Mouse (Mus musculus) brain, embryonic 14.5 days (tissue): Measurements from ENCODE around the gene Dcun1d2. TPM values are rescaled to one million over a fixed set of nuclear protein-coding genes. Genes with fewer than 3 reads are reported as not detected.

Experiments used
- DNase-seq: peaks from one replicate; pipeline ENCODE4 v3.0.0-alpha.2; 2011; ENCODE audit warnings: low read depth
- CTCF ChIP-seq: fragments of 200-500 bp; IDR thresholded peaks from 2 replicates; pipeline ENCODE4 v1.5.1; 2012; ENCODE audit warnings: inconsistent platforms, mild to moderate bottlenecking, moderate library complexity, borderline replicate concordance; ENCODE audit not compliant: insufficient read depth, insufficient read length; ENCODE audit errors: extremely low read depth
- POLR2A ChIP-seq: fragments of 200-500 bp; IDR thresholded peaks from 2 replicates; pipeline ENCODE4 v1.6.1; 2012; ENCODE audit warnings: mild to moderate bottlenecking, inconsistent platforms, borderline replicate concordance; ENCODE audit not compliant: poor library complexity, insufficient read depth, insufficient read length, severe bottlenecking; ENCODE audit errors: extremely low read depth
- polyA plus RNA-seq: library from polyadenylated mRNA; depleted of rRNA; stranded (reverse); fragments of >200 nt; gene quantifications from 2 replicates; pipeline ENCODE4 v1.2.3, GENCODE M21; 2012

Gene Dcun1d2
- polyA plus RNA-seq, 1 experiment: 42.6 TPM

DNA sequence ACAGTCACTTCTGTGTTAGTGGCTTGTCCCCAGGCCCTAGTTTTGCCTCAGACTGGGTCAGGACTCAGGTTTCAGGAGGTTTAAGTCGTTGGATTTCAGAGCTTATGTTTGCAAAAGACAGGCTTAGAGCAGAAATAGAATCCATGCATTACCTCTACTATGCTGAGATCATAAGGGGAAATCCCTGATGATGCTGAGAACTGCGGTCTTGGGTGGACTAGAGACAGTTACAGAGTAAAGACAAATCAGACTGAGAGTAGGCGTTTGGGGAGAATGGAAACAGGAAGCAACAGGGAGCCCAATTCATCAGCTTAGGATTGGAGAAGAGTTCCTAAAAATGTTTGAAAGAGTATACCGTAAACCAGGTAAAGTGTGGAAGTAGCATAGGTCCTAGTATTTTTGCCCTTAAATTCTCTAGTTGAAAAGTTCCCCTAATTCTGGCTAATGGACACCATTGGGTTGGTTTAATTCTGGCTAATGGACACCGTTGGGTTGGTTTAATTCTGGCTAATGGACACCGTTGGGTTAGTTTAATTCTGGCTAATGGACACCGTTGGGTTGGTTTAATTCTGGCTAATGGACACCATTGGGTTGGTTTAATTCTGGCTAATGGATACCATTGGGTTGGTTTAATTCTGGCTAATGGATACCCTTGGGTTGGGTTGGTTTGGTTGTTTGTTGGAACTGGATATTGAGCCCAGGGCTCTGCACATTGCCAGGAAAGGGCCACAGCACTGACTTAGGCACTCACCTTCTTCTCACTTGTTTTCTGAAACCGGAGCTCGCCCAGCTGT is 5.9 kb upstream of the Dcun1d2 start:
- TF ChIP-seq POLR2A (no peak), CTCF (no peak)
- no peak for DNase-seq

- TF ChIP-seq POLR2A (no peak), CTCF (peak; percentile 83)
- peak; percentile 81 for DNase-seq
Observed at GRCm38 (mm10) chr8:13292364-13292763, 4.4 kb upstream of the Dcun1d2 start.

- TF ChIP-seq CTCF: no peak
- no peak for TF ChIP-seq POLR2A
- DNase-seq: peak; percentile 8
Observed at GRCm38 (mm10) chr8:13288646-13289045, 715 bp upstream of the Dcun1d2 start.

- TF ChIP-seq POLR2A: no peak
- no peak for TF ChIP-seq CTCF
- peak; percentile 81 for DNase-seq
Observed at GRCm38 (mm10) chr8:13287304-13287691, 633 bp downstream of the Dcun1d2 start.

DNA sequence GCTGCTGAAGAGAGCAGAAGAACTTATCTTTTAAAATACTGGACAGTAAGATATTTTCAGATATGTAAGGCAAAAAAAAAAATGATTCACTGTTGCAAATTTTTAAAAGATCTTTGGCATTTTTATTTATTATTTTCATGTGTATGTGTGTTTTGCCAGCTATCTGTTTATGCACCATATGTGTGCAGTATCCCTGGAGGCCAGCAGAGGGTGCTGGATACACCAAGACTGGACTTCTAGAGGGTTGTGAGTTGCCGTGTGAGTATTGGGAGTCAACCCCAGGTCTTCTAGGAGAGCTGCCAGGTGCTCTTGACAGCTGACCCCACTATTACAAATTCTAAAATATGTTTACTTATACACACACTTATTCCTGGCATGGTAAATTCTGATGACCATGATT is 4.7 kb downstream of the Dcun1d2 start:
- no peak for DNase-seq
- TF ChIP-seq CTCF: peak; percentile 24; the same call in 1 of the 2 replicates
- TF ChIP-seq POLR2A: no peak

- TF ChIP-seq CTCF (no peak), POLR2A (no peak)
- no peak for DNase-seq
Observed at GRCm38 (mm10) chr8:13276941-13277447, 10.9 kb downstream of the Dcun1d2 start.

DNA sequence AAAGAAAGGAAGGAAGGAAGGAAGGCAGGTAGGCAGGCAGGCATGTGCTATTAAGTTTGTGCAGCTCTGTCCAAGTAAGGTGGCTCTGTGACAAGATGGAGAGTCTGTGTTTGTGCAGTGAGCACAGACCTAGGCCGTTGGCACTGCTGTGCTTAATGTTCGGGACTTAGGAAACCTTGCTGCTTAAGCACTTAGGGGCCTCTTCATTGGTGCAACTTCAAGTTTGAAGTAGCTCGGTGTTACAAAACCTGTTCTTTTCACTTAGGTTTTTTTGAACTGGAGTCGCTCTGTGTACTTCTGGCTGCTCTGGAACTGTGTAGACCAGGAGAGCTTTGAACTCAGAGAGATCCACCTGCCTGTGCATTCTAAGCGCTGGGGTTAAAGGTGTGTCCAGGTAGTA is 15.1 kb downstream of the Dcun1d2 start:
- no peak for TF ChIP-seq CTCF
- no peak for TF ChIP-seq POLR2A
- no peak for DNase-seq

DNA sequence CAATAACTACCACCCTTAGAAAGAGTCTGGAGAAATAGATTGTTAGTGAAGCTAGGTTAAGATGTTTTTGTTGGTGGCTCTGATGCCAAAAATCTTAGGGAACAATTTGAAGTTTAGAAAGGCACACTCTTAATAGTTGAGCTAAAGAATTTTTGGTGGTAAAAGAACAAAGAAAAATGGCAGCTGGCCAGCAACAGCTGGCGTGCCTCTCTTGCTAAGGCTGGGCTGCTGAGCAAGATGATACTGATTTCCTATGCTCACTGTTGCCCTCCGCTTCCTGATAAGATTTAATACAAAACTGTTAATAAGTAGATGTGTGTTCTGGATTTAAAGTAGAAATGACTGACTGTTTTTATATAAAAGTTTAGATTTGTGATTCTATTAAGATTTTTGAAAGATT is 20.4 kb downstream of the Dcun1d2 start:
- TF ChIP-seq CTCF (no peak), POLR2A (no peak)
- DNase-seq: no peak

DNA sequence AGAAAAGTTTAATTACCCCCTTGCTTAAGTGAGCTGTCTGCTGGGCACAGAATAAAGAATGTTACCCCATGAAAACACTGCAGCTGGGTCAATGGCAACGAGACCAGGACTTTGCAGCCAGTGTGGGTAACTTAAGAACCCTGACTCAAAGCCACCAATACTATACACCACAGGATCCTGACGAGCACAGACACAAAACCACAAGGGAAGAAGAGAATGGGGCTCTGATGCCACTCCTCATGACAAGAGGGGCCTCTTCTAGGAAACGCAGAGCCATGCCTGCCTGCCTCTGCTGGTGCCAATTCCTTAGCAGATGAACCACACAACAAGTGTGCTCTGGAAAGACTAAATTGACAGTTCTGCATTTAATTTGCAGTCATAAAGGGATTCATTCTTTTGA is 24.6 kb downstream of the Dcun1d2 start:
- TF ChIP-seq CTCF: no peak
- no peak for TF ChIP-seq POLR2A
- DNase-seq: no peak

DNA sequence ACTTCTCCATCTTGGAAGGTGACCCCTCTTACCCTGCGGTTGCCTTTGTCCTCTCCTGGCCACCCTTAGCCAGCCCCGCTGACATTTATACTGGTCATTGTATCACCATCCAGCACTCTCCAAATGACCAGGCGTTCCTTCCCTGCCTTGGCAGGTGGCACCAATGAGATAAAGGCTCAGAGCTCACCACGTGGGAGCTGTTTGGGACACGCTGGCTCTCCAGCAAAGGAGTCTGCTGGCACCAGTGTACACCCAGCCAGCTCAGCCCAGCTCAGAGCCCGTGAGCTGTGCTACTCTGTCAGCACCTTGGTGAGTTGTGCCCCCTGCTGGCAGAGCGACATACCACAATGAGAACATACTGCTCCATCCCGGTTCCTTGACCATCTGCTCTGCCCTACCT is 33.9 kb downstream of the Dcun1d2 start, which contains the start of gene Adprhl1:
Gene Adprhl1 (minus strand): TSS at position 144 of the 400 bp plus-strand sequence.
- DNase-seq: peak; percentile 61
- TF ChIP-seq CTCF (peak; percentile 68), POLR2A (no peak)

GRCm38 (mm10) chr8:13253413-13253812 is 34.5 kb downstream of the Dcun1d2 start:
- DNase-seq: no peak
- TF ChIP-seq CTCF: no peak
- no peak for TF ChIP-seq POLR2A

DNA sequence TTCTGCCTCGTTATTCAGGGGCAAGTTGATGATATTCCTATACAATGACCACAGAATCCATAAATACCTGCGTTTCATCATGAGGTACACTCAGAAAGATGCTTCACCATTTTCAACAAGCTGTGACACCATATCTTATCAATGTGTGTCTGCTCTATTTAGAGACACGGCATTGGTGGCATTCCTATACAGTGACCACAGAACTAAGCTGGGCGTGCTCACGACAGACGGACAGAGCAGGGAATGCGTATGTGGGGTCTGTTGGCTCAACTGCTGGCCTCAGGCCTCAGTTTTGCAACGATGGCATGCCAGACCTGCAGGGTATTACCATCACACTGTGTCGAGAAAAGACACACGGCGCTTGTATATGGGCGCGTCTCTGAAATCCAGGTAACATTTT is 35.1 kb downstream of the Dcun1d2 start:
- no peak for DNase-seq

DNA sequence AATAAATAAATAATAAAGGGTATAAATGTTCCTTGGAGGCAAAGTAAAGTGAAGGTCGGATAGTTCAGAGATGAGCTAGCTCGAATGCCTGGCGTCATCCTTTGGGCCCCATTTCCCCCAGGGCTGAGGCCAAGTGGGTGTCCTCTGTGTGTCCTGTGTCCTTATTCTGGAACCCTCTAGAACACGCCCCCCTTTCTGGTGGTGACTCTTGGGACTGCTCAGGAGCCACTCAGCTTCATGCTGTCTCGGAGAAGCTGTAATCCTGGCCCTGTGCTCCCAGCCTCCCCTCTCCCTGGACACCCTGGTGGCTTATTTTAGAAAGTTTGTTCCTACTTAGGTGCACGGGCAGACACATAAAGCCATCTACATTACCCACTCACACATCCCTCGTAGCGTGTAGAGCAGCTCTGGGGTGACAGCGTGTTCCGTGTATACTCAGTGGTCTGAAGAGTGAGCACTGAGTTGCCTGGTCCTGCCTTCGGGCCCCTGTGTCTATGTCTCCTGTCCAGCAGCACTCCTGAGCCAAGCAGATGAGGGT is 43.5 kb downstream of the Dcun1d2 start:
- TF ChIP-seq CTCF (no peak), POLR2A (no peak)
- no peak for DNase-seq

More for the DNA sequence above, 35.1 kb downstream of the Dcun1d2 start:
- TF ChIP-seq CTCF (no peak), POLR2A (no peak)
